Mouse (Mus musculus): ENCODE data around the gene Dapk2. TPM values are rescaled to one million over a fixed set of nuclear protein-coding genes. Genes with fewer than 3 reads are reported as not detected.

Gene Dapk2
- total and polyA plus RNA-seq, 2 experiments from 2014 or later: 0.58 to 1.1 TPM

DNA sequence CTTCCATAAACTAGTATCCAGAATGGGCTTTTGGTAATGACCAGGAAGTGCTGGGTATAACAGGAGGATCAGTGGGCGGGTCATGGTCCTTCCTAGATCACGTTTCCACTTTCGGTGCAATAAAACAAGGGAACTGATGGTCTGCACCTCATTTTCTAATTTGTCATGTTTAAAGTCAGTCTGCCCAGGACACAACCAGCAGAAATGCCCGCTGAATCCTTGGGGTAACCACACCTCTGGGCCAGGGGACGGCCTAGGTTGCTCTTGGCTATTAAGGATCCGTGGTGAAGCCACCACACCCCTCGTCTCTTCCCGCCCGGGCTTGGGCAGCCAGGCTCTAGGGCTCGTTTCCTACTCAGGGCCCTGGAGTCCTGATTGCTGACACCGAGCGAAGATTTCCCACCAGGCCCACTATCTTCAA lies 33.9 kb upstream of the Dapk2 start:
- peak; percentile 5 for DNase-seq (ENCODE audit: low spot score)
- no peaks in the 10 kb centered on the region for H3K36me3 ChIP-seq (ENCODE audit: insufficient read depth, low read length)
- H3K4me3 ChIP-seq (ENCODE audit: low read depth, low read length): peak overlapping the region; percentile 63
- no peaks in the 10 kb centered on the region for H3K9me3 ChIP-seq (ENCODE audit: low read length)
- peak; percentile 51; the same call in 1 of the 2 replicates for ATAC-seq (ENCODE audit: low FRiP score)
- peak overlapping the region; percentile 75 for H3K27ac ChIP-seq (ENCODE audit: low read depth, low read length)
- under 1% methylated on average over 12 of the region's 12 CpGs for WGBS
- H3K9ac ChIP-seq (replicated peaks; ENCODE audit: low read length, poor library complexity, severe bottlenecking): peak overlapping the region; percentile 83
- peak overlapping the region; percentile 70 for H3K4me2 ChIP-seq (ENCODE audit: low read depth, low read length, poor library complexity, severe bottlenecking)
- no peaks in the 10 kb centered on the region for H3K27me3 ChIP-seq (ENCODE audit: insufficient read depth, low read length)
- no peak for TF ChIP-seq CTCF (IDR thresholded peaks at IDR 0.05)
- H3K4me1 ChIP-seq (ENCODE audit: insufficient read depth, low read length): peaks cover 25% of the 10 kb centered on the region

DNA sequence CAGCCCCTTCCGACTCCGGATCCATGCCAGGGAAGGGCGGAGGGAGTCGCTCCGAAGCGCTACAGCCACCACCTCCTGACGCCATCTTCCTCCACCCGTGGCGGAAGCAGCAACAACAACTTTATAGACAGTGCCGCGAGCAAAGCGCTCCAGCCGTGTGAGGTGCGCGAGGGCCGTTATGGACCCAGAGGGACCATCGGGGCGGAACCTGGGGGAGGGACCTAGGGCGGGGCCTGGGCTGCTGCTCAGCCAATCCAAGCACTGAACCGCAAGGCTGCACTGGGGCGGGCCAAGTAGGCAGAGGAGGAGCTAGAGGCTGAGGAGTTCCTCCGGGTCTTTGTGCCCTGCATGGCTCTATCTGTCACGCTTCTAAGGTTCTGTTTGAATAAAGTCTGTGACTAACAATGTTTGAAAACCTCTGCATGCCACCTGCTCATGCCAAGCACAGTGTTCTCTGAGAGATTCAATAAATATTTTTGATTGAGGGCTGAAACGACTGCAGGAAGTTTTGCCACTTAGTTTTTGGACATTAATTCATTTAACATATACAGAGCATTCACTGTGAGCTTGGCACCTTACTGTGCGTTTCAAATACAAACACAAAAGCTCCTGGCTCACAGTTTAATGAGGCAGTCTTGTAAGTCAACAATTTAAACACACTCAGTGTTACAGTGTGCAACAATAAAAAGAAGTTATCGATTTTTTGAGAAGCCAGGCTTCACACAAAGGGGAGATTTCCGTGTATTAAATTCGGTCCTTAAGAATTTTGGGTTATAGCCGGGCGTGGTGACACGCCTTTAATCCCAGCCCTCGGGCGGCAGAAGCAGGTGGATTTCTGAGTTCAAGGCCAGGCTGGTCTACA lies 33.1 kb upstream of the Dapk2 start:
- 0 out of 2 replicates have a peak, but pooled peaks have one; percentile 12 for TF ChIP-seq CTCF (IDR thresholded peaks at IDR 0.05)
- Histone ChIP-seq H3K4me1 (ENCODE audit: insufficient read depth, low read length) (peaks cover 25% of the 10 kb centered on the region), H3K27me3 (ENCODE audit: insufficient read depth, low read length) (no peaks in the 10 kb centered on the region), H3K4me2 (ENCODE audit: low read depth, low read length, poor library complexity, severe bottlenecking) (peak overlapping the region; percentile 70), H3K9ac (replicated peaks; ENCODE audit: low read length, poor library complexity, severe bottlenecking) (peak overlapping the region; percentile 83), H3K9me3 (ENCODE audit: low read length) (no peaks in the 10 kb centered on the region), H3K4me3 (ENCODE audit: low read depth, low read length) (peak overlapping the region; percentile 63), H3K36me3 (ENCODE audit: insufficient read depth, low read length) (no peaks in the 10 kb centered on the region), H3K27ac (ENCODE audit: low read depth, low read length) (peak overlapping the region; percentile 75)
- peak; percentile 98 for ATAC-seq (ENCODE audit: low FRiP score)
- 6% methylated on average over 33 of the region's 33 CpGs for WGBS
- peak; percentile 99 for DNase-seq (ENCODE audit: low spot score)

DNA sequence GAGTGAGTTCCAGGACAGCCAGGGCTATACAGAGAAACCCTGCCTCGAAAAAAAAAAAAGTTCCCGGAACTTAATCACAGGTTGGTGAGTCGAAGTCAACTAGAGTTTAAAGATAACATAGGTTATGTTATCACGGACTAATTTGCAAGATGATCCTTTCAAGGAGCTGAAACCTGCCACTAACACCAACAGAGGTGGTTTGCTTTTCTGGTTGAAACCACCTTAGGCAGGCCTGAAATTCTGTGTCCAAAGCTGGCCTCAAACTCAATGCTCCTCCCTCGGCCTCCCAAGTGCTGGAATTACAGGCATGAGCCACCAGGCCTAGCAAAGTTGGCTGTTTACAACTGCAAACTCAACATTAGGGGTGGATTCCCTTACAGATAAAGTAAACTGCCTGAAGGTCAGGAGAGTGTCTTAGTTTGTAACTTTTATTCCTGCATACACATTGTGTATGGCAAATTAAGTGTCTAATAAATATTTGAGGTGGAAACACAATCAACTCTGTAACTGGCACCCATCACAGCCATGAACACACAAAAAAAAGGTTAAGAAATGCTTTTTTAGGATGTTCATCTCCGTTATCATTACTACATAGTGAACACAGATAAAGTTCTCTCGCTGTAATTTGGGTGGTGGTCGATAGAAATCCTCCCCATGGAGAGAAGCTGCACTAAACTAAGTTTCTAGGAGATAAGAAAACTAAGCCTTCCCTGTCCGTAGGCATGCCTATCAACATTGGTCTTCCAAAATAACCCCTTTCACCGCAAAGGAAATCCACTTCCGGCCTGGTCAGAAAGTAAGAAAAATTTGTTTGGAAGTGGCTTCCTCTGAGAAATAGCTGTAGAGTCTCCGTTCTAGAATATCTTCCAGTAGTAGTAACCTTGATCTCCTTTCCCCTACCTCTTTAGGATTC lies 32.2 kb upstream of the Dapk2 start:
- Histone ChIP-seq H3K36me3 (ENCODE audit: insufficient read depth, low read length) (no peaks in the 10 kb centered on the region), H3K27me3 (ENCODE audit: insufficient read depth, low read length) (no peaks in the 10 kb centered on the region), H3K27ac (ENCODE audit: low read depth, low read length) (0 out of 2 replicates have a peak overlapping the region, but pooled peaks have one; percentile 63), H3K4me2 (ENCODE audit: low read depth, low read length, poor library complexity, severe bottlenecking) (peak overlapping the region; percentile 84), H3K4me1 (ENCODE audit: insufficient read depth, low read length) (peaks cover 25% of the 10 kb centered on the region), H3K9ac (replicated peaks; ENCODE audit: low read length, poor library complexity, severe bottlenecking) (no peak overlapping the region), H3K9me3 (ENCODE audit: low read length) (no peaks in the 10 kb centered on the region), H3K4me3 (ENCODE audit: low read depth, low read length) (peak overlapping the region; percentile 63)
- ATAC-seq (ENCODE audit: low FRiP score) (no peak), DNase-seq (ENCODE audit: low spot score) (no peak)
- 63% methylated on average over 12 of the region's 12 CpGs for WGBS
- TF ChIP-seq CTCF (IDR thresholded peaks at IDR 0.05): no peak

DNA sequence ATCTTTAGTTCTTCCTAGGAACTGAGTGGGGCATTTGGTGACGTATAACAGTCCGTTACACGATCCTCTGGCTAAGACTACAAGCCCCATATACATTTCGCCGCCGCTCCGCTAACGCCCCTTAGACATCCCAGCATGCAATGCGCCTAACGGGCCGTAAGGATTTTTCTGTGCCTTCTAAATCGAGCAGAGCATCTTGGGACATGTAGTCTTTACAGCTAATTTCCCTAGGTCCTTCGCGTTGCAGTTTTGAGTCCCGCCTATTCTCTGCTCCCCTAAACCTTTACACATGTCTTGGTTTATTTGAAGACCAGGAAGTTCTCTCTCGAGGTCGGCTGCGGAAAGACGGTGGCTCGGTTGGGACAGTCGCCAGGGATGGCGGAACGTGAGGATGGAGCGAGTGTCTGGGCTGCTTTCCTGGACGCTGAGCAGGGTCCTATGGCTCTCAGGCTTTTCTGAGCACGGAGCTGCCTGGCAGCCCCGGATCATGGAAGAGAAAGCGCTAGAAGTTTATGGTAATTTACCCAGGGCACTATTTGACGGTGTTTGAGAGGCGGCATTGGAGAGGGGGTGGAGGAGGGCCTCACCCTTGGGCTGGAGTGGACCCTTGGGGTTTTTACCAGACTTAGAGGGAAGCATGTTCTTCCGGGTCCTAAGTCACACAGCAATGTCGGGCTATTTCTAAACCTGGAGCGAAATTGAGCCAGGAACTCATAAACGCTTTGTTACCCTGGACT lies 31.4 kb upstream of the Dapk2 start, which contains the start of the genes Snx1 and Ciao2a:
TSS of gene Snx1 (minus strand) at position 132 of the 737 bp plus-strand sequence.
TSS of gene Ciao2a (plus strand) at position 156 of the 737 bp plus-strand sequence.
- H3K4me1 ChIP-seq (ENCODE audit: insufficient read depth, low read length): peaks cover 25% of the 10 kb centered on the region
- H3K4me2 ChIP-seq (ENCODE audit: low read depth, low read length, poor library complexity, severe bottlenecking): peak within 1 kb of the TSS; percentile 84
- 1% methylated on average over 34 of the region's 34 CpGs for WGBS
- DNase-seq (ENCODE audit: low spot score): peak; percentile 98
- peak within 1 kb of the TSS; percentile 63; the same call in 1 of the 2 replicates for H3K27ac ChIP-seq (ENCODE audit: low read depth, low read length)
- H3K9me3 ChIP-seq (ENCODE audit: low read length): no peaks in the 10 kb centered on the region
- ATAC-seq (ENCODE audit: low FRiP score): peak; percentile 67
- H3K36me3 ChIP-seq (ENCODE audit: insufficient read depth, low read length): no peaks in the 10 kb centered on the region
- H3K27me3 ChIP-seq (ENCODE audit: insufficient read depth, low read length): no peaks in the 10 kb centered on the region
- TF ChIP-seq CTCF (IDR thresholded peaks at IDR 0.05): peak; percentile 31
- peak within 1 kb of the TSS; percentile 63 for H3K4me3 ChIP-seq (ENCODE audit: low read depth, low read length)
- H3K9ac ChIP-seq (replicated peaks; ENCODE audit: low read length, poor library complexity, severe bottlenecking): peak within 1 kb of the TSS; percentile 68

DNA sequence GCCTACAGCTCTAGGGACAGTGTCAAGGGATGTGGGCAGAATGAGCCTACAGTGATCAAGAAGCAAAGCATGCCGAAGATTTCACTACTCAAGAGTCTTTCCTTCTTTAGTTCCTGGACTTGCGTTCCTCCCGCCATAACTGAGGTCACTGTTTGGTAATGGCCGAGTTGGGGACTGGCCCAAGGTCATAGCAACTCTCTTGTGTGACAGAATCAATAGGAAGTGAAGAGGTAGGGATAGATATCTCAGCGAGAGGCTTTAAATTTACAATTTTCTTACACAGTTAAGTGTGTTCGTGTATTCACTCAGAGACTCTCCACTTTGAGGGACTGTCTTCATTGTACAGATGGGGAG lies 30.9 kb upstream of the Dapk2 start:
- Histone ChIP-seq H3K36me3 (ENCODE audit: insufficient read depth, low read length) (no peaks in the 10 kb centered on the region; the same call in 1 of the 2 replicates), H3K9me3 (ENCODE audit: low read length) (no peaks in the 10 kb centered on the region), H3K27ac (ENCODE audit: low read depth, low read length) (peak overlapping the region; percentile 63; the same call in 1 of the 2 replicates), H3K4me2 (ENCODE audit: low read depth, low read length, poor library complexity, severe bottlenecking) (peak overlapping the region; percentile 84), H3K4me1 (ENCODE audit: insufficient read depth, low read length) (peaks cover 25% of the 10 kb centered on the region), H3K27me3 (ENCODE audit: insufficient read depth, low read length) (no peaks in the 10 kb centered on the region), H3K4me3 (ENCODE audit: low read depth, low read length) (peak overlapping the region; percentile 63), H3K9ac (replicated peaks; ENCODE audit: low read length, poor library complexity, severe bottlenecking) (peak overlapping the region; percentile 68)
- DNase-seq (ENCODE audit: low spot score) (no peak), ATAC-seq (ENCODE audit: low FRiP score) (no peak)
- WGBS: 47% methylated on average over 6 of the region's 6 CpGs
- no peak for TF ChIP-seq CTCF (IDR thresholded peaks at IDR 0.05)

All from midbrain, postnatal 0 days (tissue).